Mouse (Mus musculus) liver, embryonic 14.5 days (tissue): ENCODE measurements around the gene Kat2b. TPM values are rescaled to one million over a fixed set of nuclear protein-coding genes. Genes with fewer than 3 reads are reported as not detected.

ENCODE experiments used
- ATAC-seq: fragments of 200-750 bp; cut with Nextera tagmentation; 2 replicates; pipeline ENCODE4 v1.8.0; 2017; ENCODE audit warnings: moderate number of reproducible peaks, mild to moderate bottlenecking, moderate library complexity; ENCODE audit not compliant: insufficient read depth
- DNase-seq, 3 experiments: peaks; one replicate each; pipeline ENCODE4 v3.0.0-alpha.2; 2012 to 2013; ENCODE audit warnings: low read depth in 3 of 3, low spot score in 3 of 3
- H3K27ac ChIP-seq: fragments of 300-500 bp; sonication (generic); 2 replicates; pipeline ENCODE4 v1.5.1; 2014; ENCODE audit warnings: moderate library complexity, mild to moderate bottlenecking, control low read depth, inconsistent platforms
- H3K27me3 ChIP-seq: fragments of 300-500 bp; sonication (generic); 2 replicates; pipeline ENCODE4 v1.6.1; 2014; ENCODE audit warnings: mild to moderate bottlenecking, low read length, moderate library complexity; ENCODE audit not compliant: control insufficient read depth, insufficient read depth
- H3K36me3 ChIP-seq: fragments of 300-500 bp; sonication (generic); replicated peaks from 2 replicates; pipeline ENCODE4 v1.6.1; 2014; ENCODE audit warnings: low read depth; ENCODE audit not compliant: control insufficient read depth, insufficient read depth
- H3K4me1 ChIP-seq, 2 experiments: fragments of 200-500 bp in 1 of 2; fragments of 300-500 bp in 1 of 2; sonication (generic) in 1 of 2; replicated peaks; 2 replicates each; pipeline ENCODE4 v1.6.1; 2012 to 2014; ENCODE audit warnings: antibody characterized with exemption in 1 of 2, inconsistent platforms in 1 of 2, low read length in 1 of 2; ENCODE audit not compliant: control insufficient read depth in 2 of 2, insufficient read depth in 2 of 2
- H3K4me2 ChIP-seq: fragments of 300-500 bp; sonication (generic); 2 replicates; pipeline ENCODE4 v1.6.1; 2014; ENCODE audit warnings: low read depth, mild to moderate bottlenecking, control low read depth, moderate library complexity
- H3K4me3 ChIP-seq, 2 experiments: fragments of 200-500 bp in 1 of 2; fragments of 300-500 bp in 1 of 2; sonication (generic) in 1 of 2; 2 replicates each; pipeline ENCODE4 v1.5.1; 2012 to 2014; ENCODE audit warnings: low read depth in 2 of 2, low read length in 2 of 2, mild to moderate bottlenecking in 2 of 2, control low read depth in 1 of 2, inconsistent platforms in 1 of 2, moderate library complexity in 1 of 2; ENCODE audit not compliant: insufficient read depth in 1 of 2
- H3K9ac ChIP-seq: fragments of 300-500 bp; sonication (generic); replicated peaks from 2 replicates; pipeline ENCODE4 v1.6.1; 2014; ENCODE audit warnings: mild to moderate bottlenecking, control low read depth, moderate library complexity
- H3K9me3 ChIP-seq: fragments of 300-500 bp; sonication (generic); 2 replicates; pipeline ENCODE4 v1.6.1; 2016; ENCODE audit warnings: low read length, mixed read lengths; ENCODE audit not compliant: control insufficient read depth
- CTCF ChIP-seq: IDR thresholded peaks from 2 replicates; pipeline ENCODE4 v1.5.1; 2016; ENCODE audit warnings: antibody characterized with exemption, low read depth, control low read depth
- EP300 ChIP-seq: IDR thresholded peaks from 2 replicates; pipeline ENCODE4 v1.6.1; 2016; ENCODE audit warnings: antibody characterized with exemption, low read depth
- WGBS: fragments of 180-500 bp; shearing (Covaris S2); extraction: QIAGEN DNeasy Blood & Tissue Kit; methylation state at CpG from one replicate; pipeline ENCODE4 v1.1.7; 2014; ENCODE audit not compliant: insufficient replicate concordance; 5-methylcytosine and 5-hydroxymethylcytosine counted together
- polyA plus RNA-seq, 2 experiments: library from polyadenylated mRNA; depleted of rRNA in 1 of 2; stranded (reverse) in 1 of 2; unstranded in 1 of 2; fragments of >200 nt; fragmentation: Nextera tagmentation in 1 of 2; extraction: Ambion mirVana in 1 of 2; gene quantifications; 2 replicates each; pipeline versions ENCODE4 v1.2.1 to v1.2.3; 2012 to 2014

Kat2b gene
- polyA plus RNA-seq, 2 experiments: 6.0 to 7.5 TPM

DNA sequence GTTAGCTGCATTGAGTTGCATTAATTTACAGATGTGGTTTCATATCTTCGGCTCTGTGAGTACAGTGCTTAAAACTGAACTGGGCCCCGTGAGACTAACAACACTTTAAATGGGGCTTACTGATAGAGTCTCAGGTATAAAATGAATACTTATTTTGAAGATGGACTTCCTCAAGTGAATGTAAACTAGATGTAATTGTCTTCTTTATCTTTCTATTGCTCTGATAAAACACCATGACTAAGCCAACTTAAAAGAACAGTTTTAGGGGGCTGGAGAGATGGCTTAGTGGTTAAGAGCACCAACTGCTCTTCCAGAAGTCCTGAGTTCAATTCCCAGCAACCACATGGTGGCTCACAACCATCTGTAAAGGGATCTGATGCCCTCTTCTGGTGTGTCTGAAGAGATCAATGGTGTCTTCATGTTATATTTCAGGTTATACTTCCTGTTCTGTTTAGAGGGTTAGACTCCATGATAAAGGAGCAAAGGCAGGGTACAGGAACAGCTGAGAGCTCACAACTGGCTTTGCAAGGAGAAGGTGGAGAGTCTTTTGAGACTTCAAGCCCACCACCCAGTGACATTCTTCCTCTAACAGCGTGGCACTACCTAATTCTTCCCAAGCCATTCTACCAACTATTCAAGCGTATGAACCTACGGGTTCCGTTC lies 50.8 kb downstream of the Kat2b start:
- no peak for ATAC-seq

DNA sequence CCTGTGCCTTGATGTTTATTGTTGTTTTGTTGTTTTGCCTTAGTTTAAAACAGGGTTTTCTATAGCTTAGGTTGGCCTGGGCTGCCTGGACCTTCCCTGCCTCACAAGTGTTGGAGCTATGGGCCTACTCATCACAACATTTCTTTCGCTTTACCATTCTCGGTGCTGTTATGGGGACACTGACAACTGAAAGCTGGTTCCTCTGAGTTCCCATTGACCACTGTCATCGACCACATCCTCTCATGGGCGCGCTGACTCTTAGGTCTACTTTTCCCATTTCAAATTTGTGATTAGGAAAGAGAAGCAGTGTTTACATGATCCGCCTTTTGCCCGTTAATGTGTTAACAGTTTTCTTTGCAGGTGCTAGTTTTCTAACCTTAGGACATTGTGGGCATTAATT lies 51.7 kb downstream of the Kat2b start:
- DNase-seq: no peak
- WGBS: 83% methylated on average over 7 of the region's 7 CpGs
- Histone ChIP-seq H3K4me1 (peaks cover 7 to 14% of the 10 kb centered on the region in 2 experiments), H3K4me3 (no peak overlapping the region), H3K9ac (no peak overlapping the region), H3K36me3 (no peaks in the 10 kb centered on the region; the same call in 1 of the 2 replicates), H3K9me3 (no peaks in the 10 kb centered on the region), H3K4me2 (no peak overlapping the region), H3K27me3 (no peaks in the 10 kb centered on the region), H3K27ac (no peak overlapping the region)
- TF ChIP-seq CTCF (no peak), EP300 (no peak)
- no peak for ATAC-seq

More for the DNA sequence above, 50.8 kb downstream of the Kat2b start:
- 74% methylated on average over 6 of the region's 6 CpGs for WGBS
- H3K36me3 ChIP-seq: peaks cover 2% of the 10 kb centered on the region
- TF ChIP-seq CTCF: 0 out of 2 replicates have a peak, but pooled peaks have one; percentile 6
- no peak for TF ChIP-seq EP300
- H3K27ac ChIP-seq: no peak overlapping the region
- peaks cover 7 to 10% of the 10 kb centered on the region in 2 experiments for H3K4me1 ChIP-seq
- DNase-seq: no peak
- H3K9me3 ChIP-seq: no peaks in the 10 kb centered on the region
- H3K4me3 ChIP-seq: no peak overlapping the region
- H3K27me3 ChIP-seq: no peaks in the 10 kb centered on the region
- no peak overlapping the region for H3K4me2 ChIP-seq
- H3K9ac ChIP-seq: no peak overlapping the region

GRCm38 (mm10) chr17:53619391-53619790 lies 52.7 kb downstream of the Kat2b start:
- peaks cover 7 to 14% of the 10 kb centered on the region in 2 experiments for H3K4me1 ChIP-seq
- no peak overlapping the region for H3K4me2 ChIP-seq
- no peak for TF ChIP-seq EP300
- TF ChIP-seq CTCF: no peak
- no peak overlapping the region for H3K27ac ChIP-seq
- H3K9me3 ChIP-seq: no peaks in the 10 kb centered on the region
- H3K9ac ChIP-seq: no peak overlapping the region
- no peak overlapping the region for H3K4me3 ChIP-seq
- no peaks in the 10 kb centered on the region; the same call in 1 of the 2 replicates for H3K36me3 ChIP-seq
- ATAC-seq (no peak), DNase-seq (no peak)
- no peaks in the 10 kb centered on the region for H3K27me3 ChIP-seq

DNA sequence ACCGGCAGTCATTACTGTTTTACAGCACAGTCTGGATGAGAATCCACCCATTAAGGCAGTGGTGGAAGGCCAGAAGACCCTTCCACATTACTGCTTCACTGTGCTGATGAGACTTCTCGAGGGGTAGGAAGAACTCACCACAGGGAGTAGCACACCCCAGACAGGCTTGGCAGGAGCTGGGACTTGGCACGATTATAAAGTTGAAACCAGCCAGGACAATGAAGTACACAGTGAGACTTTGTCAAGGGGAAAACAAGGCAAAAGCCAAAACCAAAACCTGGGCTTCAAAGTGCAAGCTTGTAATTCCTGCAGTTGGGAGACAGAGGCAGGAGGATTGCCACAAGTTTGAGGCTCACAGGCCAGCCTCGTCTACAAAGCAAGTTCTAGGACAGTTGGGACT lies 54.0 kb downstream of the Kat2b start:
- Histone ChIP-seq H3K4me1 (peaks cover 7 to 14% of the 10 kb centered on the region in 2 experiments), H3K4me2 (no peak overlapping the region), H3K36me3 (peaks cover 3% of the 10 kb centered on the region), H3K27me3 (no peaks in the 10 kb centered on the region), H3K9ac (no peak overlapping the region), H3K4me3 (no peak overlapping the region), H3K27ac (no peak overlapping the region), H3K9me3 (no peaks in the 10 kb centered on the region)
- TF ChIP-seq CTCF (no peak), EP300 (no peak)
- ATAC-seq (no peak), DNase-seq (no peak)
- WGBS: 68% methylated on average over 4 of the region's 4 CpGs

DNA sequence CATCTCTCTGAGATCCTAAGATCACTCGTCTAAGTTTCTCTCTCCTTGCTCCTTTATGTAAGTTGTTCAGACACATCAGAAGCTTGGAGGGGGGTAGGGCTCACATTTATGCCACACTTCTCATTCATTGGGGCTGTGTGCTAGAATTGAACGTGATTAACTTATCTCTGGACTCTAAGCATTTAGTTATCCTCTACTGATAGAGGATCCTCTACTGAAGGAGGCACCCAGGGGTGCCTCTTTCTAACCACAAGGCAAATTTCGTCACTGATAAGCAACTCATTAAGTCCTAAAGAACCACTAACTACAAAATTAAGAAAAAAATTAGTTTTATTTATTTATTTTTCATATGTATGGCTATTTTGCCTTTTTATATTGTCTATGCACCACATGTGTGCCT lies 55.5 kb downstream of the Kat2b start:
- ATAC-seq (peak; percentile 78), DNase-seq (peak in 1 of 3 experiments; percentile 9)
- TF ChIP-seq CTCF (no peak), EP300 (no peak)
- H3K9ac ChIP-seq: no peak overlapping the region
- 16% methylated on average over 3 of the region's 3 CpGs for WGBS
- H3K4me1 ChIP-seq: peaks cover 7 to 14% of the 10 kb centered on the region in 2 experiments
- H3K36me3 ChIP-seq: peaks cover 3% of the 10 kb centered on the region
- H3K4me2 ChIP-seq: peak overlapping the region; percentile 24
- no peak overlapping the region for H3K4me3 ChIP-seq
- H3K27me3 ChIP-seq: no peaks in the 10 kb centered on the region
- H3K9me3 ChIP-seq: no peaks in the 10 kb centered on the region
- no peak overlapping the region for H3K27ac ChIP-seq
